Mouse (Mus musculus) ES-E14 (cell line): ENCODE measurements around the gene Sypl. TPM values are rescaled to one million over a fixed set of nuclear protein-coding genes. Genes with fewer than 3 reads are reported as not detected.

ENCODE experiments used
- DNase-seq: peaks from one replicate; pipeline ENCODE4 v3.0.0-alpha.2; 2013; ENCODE audit warnings: low read depth, low spot score
- H3K27ac ChIP-seq: 2 replicates; pipeline ENCODE4 v1.5.1; 2012; ENCODE audit warnings: low read depth, mild to moderate bottlenecking, low read length, moderate library complexity, mixed read lengths; ENCODE audit not compliant: poor library complexity, insufficient read depth, severe bottlenecking
- H3K36me3 ChIP-seq: 2 replicates; pipeline ENCODE4 v1.6.1; 2012; ENCODE audit warnings: mild to moderate bottlenecking, low read length, moderate library complexity, mixed read lengths; ENCODE audit not compliant: control insufficient read depth, poor library complexity, insufficient read depth, severe bottlenecking
- H3K4me1 ChIP-seq, 2 experiments: fragments of 150-350 bp in 1 of 2; sonication (generic) in 1 of 2; 2 replicates each; pipeline ENCODE4 v1.6.1; 2012; ENCODE audit warnings: low read length in 2 of 2, mild to moderate bottlenecking in 1 of 2, mixed read lengths in 1 of 2; ENCODE audit not compliant: control insufficient read depth in 2 of 2, insufficient read depth in 2 of 2, poor library complexity in 1 of 2
- H3K4me3 ChIP-seq, 2 experiments: fragments of 150-350 bp in 1 of 2; sonication (generic) in 1 of 2; 2 replicates each; pipeline ENCODE4 v1.5.1; 2012; ENCODE audit warnings: low read length in 2 of 2, low read depth in 1 of 2, mild to moderate bottlenecking in 1 of 2, mixed read lengths in 1 of 2; ENCODE audit not compliant: insufficient read depth in 1 of 2, poor library complexity in 1 of 2, severe bottlenecking in 1 of 2
- H3K9ac ChIP-seq: 2 replicates; pipeline ENCODE4 v1.6.1; 2012; ENCODE audit warnings: low read depth, mild to moderate bottlenecking, low read length, mixed read lengths; ENCODE audit not compliant: poor library complexity, insufficient read depth, severe bottlenecking
- H3K9me3 ChIP-seq: fragments of 150-350 bp; sonication (generic); 2 replicates; pipeline ENCODE4 v1.6.1; 2012; ENCODE audit warnings: low read depth, mild to moderate bottlenecking, low read length; ENCODE audit not compliant: control insufficient read depth, insufficient read depth
- CHD2 ChIP-seq: IDR thresholded peaks from 2 replicates; pipeline ENCODE4 v1.6.1; 2014; ENCODE audit warnings: mild to moderate bottlenecking, low read depth, low read length, inconsistent platforms
- HCFC1 ChIP-seq: IDR thresholded peaks from 2 replicates; pipeline ENCODE4 v1.6.1; 2012; ENCODE audit warnings: low read length, inconsistent platforms, borderline replicate concordance; ENCODE audit not compliant: insufficient read depth
- MAFK ChIP-seq: IDR thresholded peaks from 2 replicates; pipeline ENCODE4 v1.6.1; 2014; ENCODE audit warnings: mild to moderate bottlenecking, low read depth, low read length, inconsistent platforms; ENCODE audit not compliant: insufficient read depth
- ZC3H11A ChIP-seq: IDR thresholded peaks from 2 replicates; pipeline ENCODE4 v1.6.1; 2012; ENCODE audit warnings: low read depth, mild to moderate bottlenecking, inconsistent platforms, low read length, borderline replicate concordance
- ZNF384 ChIP-seq: IDR thresholded peaks from 2 replicates; pipeline ENCODE4 v1.6.1; 2012; ENCODE audit warnings: low read depth, low read length, inconsistent platforms
- in situ Hi-C, 2 experiments: fragments of 600-800 bp; cut with MboI; formaldehyde crosslinking; loops; one replicate each; pipeline ENCODE4 v1.15.1; 2025; ENCODE audit warnings: low sequenced_read_pairs in 2 of 2, inconsistent platforms in 1 of 2; ENCODE audit not compliant: unreplicated experiment in 2 of 2
- total RNA-seq: library from RNA; depleted of rRNA; stranded (reverse); fragments of 300-350 nt; gene quantifications from 2 replicates; pipeline ENCODE4 v1.2.3, GENCODE M21; 2012

Sypl gene
- total RNA-seq, 1 experiment = 29.2 TPM

- TF ChIP-seq ZNF384 (no peak), HCFC1 (no peak), MAFK (no peak), ZC3H11A (no peak), CHD2 (no peak)
- in situ Hi-C loops = no loop called here
Observed at GRCm38 (mm10) chr12:32944884-32945454, 8.7 kb upstream of the Sypl start.

GRCm38 (mm10) chr12:32946376-32946775, 7.3 kb upstream of the Sypl start:
- no peak overlapping the region for H3K4me3 ChIP-seq
- no peak overlapping the region for H3K9ac ChIP-seq
- H3K36me3 ChIP-seq = no peaks in the 10 kb centered on the region
- in situ Hi-C loops = no loop called here
- DNase-seq = no peak
- no peaks in the 10 kb centered on the region for H3K4me1 ChIP-seq
- H3K27ac ChIP-seq = no peak overlapping the region
- TF ChIP-seq ZC3H11A (no peak), ZNF384 (no peak), HCFC1 (no peak), CHD2 (no peak), MAFK (no peak)
- H3K9me3 ChIP-seq = no peaks in the 10 kb centered on the region

More at GRCm38 (mm10) chr12:32944884-32945454, 8.7 kb upstream of the Sypl start:
- Histone ChIP-seq H3K9me3 (no peaks in the 10 kb centered on the region), H3K36me3 (no peaks in the 10 kb centered on the region), H3K4me1 (no peaks in the 10 kb centered on the region), H3K9ac (no peak overlapping the region), H3K27ac (no peak overlapping the region), H3K4me3 (no peak overlapping the region)
- DNase-seq = no peak

GRCm38 (mm10) chr12:32952416-32952815, 1.3 kb upstream of the Sypl start:
- Histone ChIP-seq H3K4me1 (peaks cover 2 to 3% of the 10 kb centered on the region in 2 experiments; a peak in 2 of 4 replicates), H3K4me3 (no peak overlapping the region), H3K27ac (no peak overlapping the region), H3K36me3 (no peaks in the 10 kb centered on the region), H3K9me3 (no peaks in the 10 kb centered on the region), H3K9ac (no peak overlapping the region)
- TF ChIP-seq ZNF384 = no peak
- no peak for TF ChIP-seq CHD2
- TF ChIP-seq MAFK = no peak
- no peak for TF ChIP-seq HCFC1
- no peak for TF ChIP-seq ZC3H11A
- DNase-seq = peak; percentile 15
- in situ Hi-C loops = no loop called here

GRCm38 (mm10) chr12:32953066-32953465, 625 bp upstream of the Sypl start:
- H3K4me3 ChIP-seq = peak overlapping the region; percentile 82 to 100
- no peaks in the 10 kb centered on the region for H3K36me3 ChIP-seq
- H3K27ac ChIP-seq = no peak overlapping the region
- peaks cover 2 to 3% of the 10 kb centered on the region in 2 experiments; a peak in 2 of 4 replicates for H3K4me1 ChIP-seq
- H3K9ac ChIP-seq = peak overlapping the region; percentile 73
- H3K9me3 ChIP-seq = no peaks in the 10 kb centered on the region
- no peak for TF ChIP-seq ZC3H11A
- TF ChIP-seq CHD2 = no peak
- no peak for TF ChIP-seq ZNF384
- no peak for TF ChIP-seq MAFK
- no peak for TF ChIP-seq HCFC1
- in situ Hi-C loops = no loop called here
- no peak for DNase-seq
